Mouse (Mus musculus) layer of hippocampus, adult 11-12 months (tissue): Measurements from ENCODE around the gene Btbd11.

ENCODE experiments used
- DNase-seq: peaks from one replicate; pipeline ENCODE4 v3.0.0; 2022; ENCODE audit warnings: low spot score

The Btbd11 gene

GRCm38 (mm10) chr10:85526657-85527056, 140.0 kb downstream of the Btbd11 start:
- DNase-seq = no peak

- no peak for DNase-seq
These were observed 141.1 kb downstream of the Btbd11 start for GRCm38 (mm10) chr10:85527722-85528121.

GRCm38 (mm10) chr10:85533192-85533710, 146.6 kb downstream of the Btbd11 start:
- DNase-seq = no peak

GRCm38 (mm10) chr10:85538051-85538753, 151.6 kb downstream of the Btbd11 start:
- DNase-seq = no peak

- DNase-seq = no peak
These were observed 153.0 kb downstream of the Btbd11 start for GRCm38 (mm10) chr10:85539510-85540120.

GRCm38 (mm10) chr10:85540311-85541093, 153.9 kb downstream of the Btbd11 start:
- no peak for DNase-seq

- no peak for DNase-seq
These were observed 154.9 kb downstream of the Btbd11 start for GRCm38 (mm10) chr10:85541481-85541880.

GRCm38 (mm10) chr10:85541892-85542630, 155.4 kb downstream of the Btbd11 start:
- no peak for DNase-seq

GRCm38 (mm10) chr10:85543281-85543680, 156.7 kb downstream of the Btbd11 start:
- DNase-seq = no peak

- no peak for DNase-seq
These were observed 158.4 kb downstream of the Btbd11 start for GRCm38 (mm10) chr10:85544991-85545390.

- no peak for DNase-seq
These were observed 168.6 kb downstream of the Btbd11 start for GRCm38 (mm10) chr10:85555193-85555592.

- DNase-seq = no peak
These were observed 174.8 kb downstream of the Btbd11 start for GRCm38 (mm10) chr10:85561418-85561817.

- DNase-seq = no peak
These were observed 184.8 kb downstream of the Btbd11 start for GRCm38 (mm10) chr10:85571456-85571855.

- no peak for DNase-seq
These were observed 186.0 kb downstream of the Btbd11 start for GRCm38 (mm10) chr10:85572571-85572970.

- DNase-seq = no peak
These were observed 191.3 kb downstream of the Btbd11 start for GRCm38 (mm10) chr10:85577891-85578420.

- no peak for DNase-seq
These were observed 192.2 kb downstream of the Btbd11 start for GRCm38 (mm10) chr10:85578571-85579465.

- no peak for DNase-seq
These were observed 201.1 kb downstream of the Btbd11 start for GRCm38 (mm10) chr10:85587758-85588157.

- no peak for DNase-seq
These were observed 203.4 kb downstream of the Btbd11 start for GRCm38 (mm10) chr10:85590043-85590442.

- DNase-seq = no peak
These were observed 204.7 kb downstream of the Btbd11 start for GRCm38 (mm10) chr10:85591296-85591695.

GRCm38 (mm10) chr10:85591986-85592385, 205.4 kb downstream of the Btbd11 start:
- DNase-seq = no peak

- DNase-seq = no peak
These were observed 209.7 kb downstream of the Btbd11 start for GRCm38 (mm10) chr10:85596301-85596700.
